Mouse (Mus musculus) mesoderm, embryonic 11.5 days (tissue): ENCODE measurements around the gene Tmco3.
"Not testable (repeated sequence)": the region's sequence is repeated elsewhere in the genome, so short reads cannot be mapped to it uniquely, and the experiment has no call there.

Experiments used
- DNase-seq: peaks from one replicate; pipeline ENCODE4 v3.0.0-alpha.2; 2012; ENCODE audit warnings: low read depth, low spot score

The Tmco3 gene

DNA sequence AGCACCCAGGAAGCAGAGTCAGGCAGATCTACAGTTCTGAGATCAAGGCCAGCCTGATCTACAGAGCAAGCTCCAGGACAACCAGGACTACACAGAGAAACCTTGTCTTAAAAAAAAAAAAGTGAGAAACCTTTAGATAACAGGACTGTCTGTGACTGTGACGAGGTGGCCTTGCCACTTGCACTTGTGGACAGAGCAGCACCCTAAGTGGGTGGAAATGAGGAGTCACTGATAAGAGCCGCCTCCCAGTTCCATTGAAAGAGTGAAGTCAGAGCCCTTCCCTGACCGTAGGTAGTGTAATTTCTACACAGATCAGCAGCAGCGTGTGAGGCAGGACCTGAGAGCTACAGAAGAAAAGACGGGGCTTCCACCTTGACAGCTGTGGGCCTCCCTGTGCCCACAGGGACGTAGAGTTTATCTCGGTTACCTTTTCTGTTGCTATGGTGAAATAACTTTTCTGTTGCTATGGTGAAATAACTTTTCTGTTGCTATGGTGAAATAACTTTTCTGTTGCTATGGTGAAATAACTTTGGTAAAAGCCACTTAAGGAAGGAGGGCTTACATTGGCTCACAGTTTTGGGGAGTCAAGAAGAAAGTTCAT lies 18.4 kb downstream of the Tmco3 start:
- DNase-seq, result no peak

DNA sequence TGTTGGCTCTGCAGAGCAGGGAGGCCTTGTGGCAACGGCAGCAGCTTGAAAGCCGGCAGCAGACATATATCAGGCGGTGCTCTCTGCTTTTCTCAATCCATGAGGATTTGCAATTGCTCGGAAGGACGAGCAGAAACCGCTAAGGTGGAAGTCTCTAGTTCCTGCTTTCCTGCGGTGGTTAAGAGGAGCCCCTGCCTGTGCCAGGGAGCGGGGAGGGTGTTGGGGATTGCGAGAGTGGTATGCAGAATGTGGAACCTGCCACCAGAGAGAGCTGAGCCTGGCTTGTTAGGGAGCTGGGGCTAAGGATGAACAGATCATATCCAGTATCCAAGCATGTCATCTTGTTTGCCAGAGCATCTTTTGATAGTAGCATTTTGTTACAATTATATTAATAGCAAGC lies 18.9 kb downstream of the Tmco3 start:
- no peak for DNase-seq

- no peak for DNase-seq
These were observed 26.9 kb downstream of the Tmco3 start for GRCm38 (mm10) chr8:13314922-13315321.

DNA sequence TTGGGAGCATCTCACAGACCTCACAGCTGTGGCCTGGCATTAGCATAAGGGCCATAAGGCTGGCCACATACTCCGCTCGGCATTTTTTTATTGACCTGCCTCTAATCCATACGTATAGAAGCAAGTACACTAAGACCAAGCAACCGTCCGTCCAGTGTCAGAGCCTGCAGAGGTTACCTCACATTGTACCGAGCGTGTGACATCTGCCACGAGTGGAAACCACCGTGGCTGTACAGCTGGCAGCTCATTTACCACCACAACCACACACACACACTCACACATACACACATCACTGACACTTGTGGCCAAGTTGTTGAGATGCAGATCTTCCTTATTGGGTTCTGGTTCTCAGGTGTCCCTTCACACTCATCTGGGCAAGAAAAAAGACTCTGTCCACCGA lies 28.7 kb downstream of the Tmco3 start:
- no peak for DNase-seq

GRCm38 (mm10) chr8:13326598-13326997 lies 38.6 kb downstream of the Tmco3 start:
- peak; percentile 38 for DNase-seq

DNA sequence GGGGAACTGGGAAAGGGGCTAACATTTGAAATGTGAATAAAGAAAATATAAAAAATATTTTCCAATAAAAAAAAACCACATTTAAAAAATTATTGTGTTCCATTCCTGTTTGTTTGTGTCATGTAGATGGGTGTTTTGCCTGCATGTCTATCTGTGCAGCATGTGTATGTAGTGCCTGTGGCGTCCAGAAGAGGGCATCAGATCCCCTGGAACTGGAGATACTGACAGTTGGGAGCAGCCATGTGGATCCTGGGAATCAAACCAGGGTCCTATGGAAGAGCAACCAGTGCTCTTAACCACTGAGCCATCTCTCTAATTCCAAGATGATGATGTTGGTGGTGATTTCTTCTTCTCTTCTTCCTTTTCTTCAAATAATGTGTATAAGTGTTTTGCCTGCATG lies 46.7 kb downstream of the Tmco3 start:
- DNase-seq, result no peak

GRCm38 (mm10) chr8:13337245-13337644 lies 49.3 kb downstream of the Tmco3 start:
- DNase-seq, result not testable (repeated sequence)

DNA sequence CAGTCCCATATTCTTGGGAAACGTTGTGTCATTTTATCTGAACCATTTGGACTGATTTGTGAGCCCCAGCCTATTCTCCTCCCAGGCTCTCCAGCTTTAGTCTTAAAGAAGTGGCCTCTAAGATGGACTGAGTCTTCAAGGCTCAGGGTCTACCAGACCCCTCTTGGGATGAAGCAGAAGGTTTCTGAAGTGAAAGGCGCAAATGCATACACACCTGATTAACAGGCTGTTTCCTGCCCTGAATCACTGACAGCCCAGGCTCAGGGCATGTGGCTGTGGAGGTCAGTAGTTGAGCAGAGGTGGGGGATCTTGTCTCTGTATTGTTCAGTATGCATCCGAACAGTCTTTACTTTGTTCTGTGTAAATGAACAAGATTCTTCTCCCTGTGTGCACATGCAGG lies 49.7 kb downstream of the Tmco3 start:
- DNase-seq, result no peak

GRCm38 (mm10) chr8:13338255-13338860 lies 50.4 kb downstream of the Tmco3 start, which contains the start of gene Tfdp1:
Tfdp1 (plus strand) TSS chr8:13338751.
- peak; percentile 95 for DNase-seq

GRCm38 (mm10) chr8:13338901-13339645 lies 51.1 kb downstream of the Tmco3 start:
- DNase-seq, result peak; percentile 17

GRCm38 (mm10) chr8:13339646-13339990 lies 51.6 kb downstream of the Tmco3 start:
- DNase-seq, result peak; percentile 29

- DNase-seq, result no peak
These were observed 52.7 kb downstream of the Tmco3 start for GRCm38 (mm10) chr8:13340650-13341049.

- DNase-seq, result no peak
These were observed 54.4 kb downstream of the Tmco3 start for GRCm38 (mm10) chr8:13342340-13342739.

DNA sequence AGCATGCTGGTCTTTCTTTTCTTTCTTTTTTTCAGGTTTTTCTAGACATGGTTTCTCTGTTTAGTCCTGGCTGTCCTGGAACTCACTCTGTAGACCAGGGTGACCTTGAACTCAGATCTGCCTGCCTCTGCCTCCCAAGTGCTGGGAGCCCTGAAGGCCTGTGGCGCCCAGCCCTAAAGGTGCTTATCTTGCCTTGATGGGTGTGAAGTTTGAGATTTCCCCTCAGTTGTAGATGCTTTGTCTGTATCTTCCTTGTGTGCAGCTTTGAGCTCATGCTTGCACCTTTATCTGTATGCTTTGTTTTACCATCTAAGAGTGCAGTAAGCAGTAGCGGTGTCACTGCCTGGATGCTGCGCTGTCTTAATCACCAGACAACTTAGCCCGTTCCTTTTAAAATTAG lies 55.1 kb downstream of the Tmco3 start:
- no peak for DNase-seq

DNA sequence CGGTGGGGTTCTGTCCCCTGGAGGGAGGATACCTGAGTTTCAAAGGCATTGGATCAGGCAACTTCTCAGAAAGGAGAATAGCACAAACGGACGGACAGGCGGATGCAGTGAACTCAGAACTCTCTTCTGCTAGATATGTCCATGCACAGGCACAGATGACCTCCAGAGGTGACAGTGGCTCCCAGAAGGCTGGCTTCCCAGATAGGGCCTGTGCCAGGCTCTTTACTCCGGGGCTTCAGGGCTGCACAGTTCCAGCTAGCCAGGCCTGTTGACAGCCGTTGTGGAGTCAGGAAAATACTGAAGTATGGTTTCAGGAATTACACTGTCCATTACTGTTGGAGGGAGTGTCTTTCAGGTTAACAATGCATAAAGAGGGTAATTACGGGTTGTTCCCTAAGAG lies 62.1 kb downstream of the Tmco3 start:
- no peak for DNase-seq

- no peak for DNase-seq
These were observed 63.6 kb downstream of the Tmco3 start for GRCm38 (mm10) chr8:13351593-13351992.

DNA sequence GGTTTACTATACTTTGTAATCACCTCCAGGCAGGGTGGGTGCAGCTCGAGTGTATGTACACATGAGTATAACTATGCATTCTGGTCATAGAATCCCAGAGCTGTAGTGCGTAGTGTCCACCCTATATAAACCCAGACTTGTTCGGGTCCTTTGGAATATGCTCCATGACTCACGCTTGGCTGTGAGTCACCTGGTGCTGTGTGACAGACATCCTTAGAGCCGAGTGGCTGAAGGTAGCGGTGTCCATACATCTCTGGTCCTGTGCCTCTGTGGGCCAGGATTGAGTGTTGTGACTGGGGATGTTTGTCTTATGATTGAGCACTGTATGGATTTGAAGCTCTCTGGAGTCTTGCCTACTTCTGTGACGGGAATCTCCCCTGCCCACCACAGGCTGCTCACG lies 64.6 kb downstream of the Tmco3 start:
- DNase-seq, result no peak

- DNase-seq, result no peak
These were observed 65.3 kb downstream of the Tmco3 start for GRCm38 (mm10) chr8:13353155-13353833.

GRCm38 (mm10) chr8:13353883-13354282 lies 65.9 kb downstream of the Tmco3 start:
- DNase-seq, result no peak

DNA sequence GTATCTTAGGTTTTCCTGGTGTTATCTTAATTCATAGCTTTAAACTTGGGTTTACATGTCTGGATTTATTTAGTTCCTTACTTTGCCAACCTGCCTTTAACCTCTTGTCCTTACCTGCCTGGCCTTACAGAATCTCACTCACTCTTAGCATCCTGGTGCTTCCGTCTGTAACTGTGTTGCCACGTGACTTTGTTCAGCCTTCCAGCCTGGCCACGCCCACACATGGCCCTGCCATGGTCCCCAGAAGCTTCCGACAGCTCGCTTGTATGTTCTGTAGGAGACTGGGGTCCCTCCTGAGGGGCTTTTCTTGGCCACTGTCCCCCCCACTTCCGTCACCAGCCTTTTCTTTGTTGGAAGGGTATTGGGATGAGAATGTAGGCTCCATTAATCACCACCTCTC lies 68.2 kb downstream of the Tmco3 start:
- no peak for DNase-seq

GRCm38 (mm10) chr8:13356681-13357080 lies 68.7 kb downstream of the Tmco3 start:
- DNase-seq, result no peak

GRCm38 (mm10) chr8:13360213-13360612 lies 72.2 kb downstream of the Tmco3 start:
- no peak for DNase-seq
